Mouse (Mus musculus) stomach, embryonic 15.5 days (tissue): Measurements from ENCODE around the gene Lpin3. TPM values are rescaled to one million over a fixed set of nuclear protein-coding genes. Genes with fewer than 3 reads are reported as not detected.

ENCODE experiments used
- ATAC-seq: fragments of 200-750 bp; cut with Nextera tagmentation; 2 replicates; pipeline ENCODE4 v1.8.0; 2017; ENCODE audit warnings: low read depth, moderate number of reproducible peaks, moderate TSS enrichment; ENCODE audit not compliant: insufficient read depth, low FRiP score
- H3K27ac ChIP-seq: fragments of 300-500 bp; sonication (generic); 2 replicates; pipeline ENCODE4 v1.5.1; 2015; ENCODE audit warnings: mild to moderate bottlenecking, inconsistent platforms
- H3K27me3 ChIP-seq: fragments of 300-500 bp; sonication (generic); replicated peaks from 2 replicates; pipeline ENCODE4 v1.6.1; 2015; ENCODE audit warnings: inconsistent platforms
- H3K36me3 ChIP-seq: fragments of 300-500 bp; sonication (generic); 2 replicates; pipeline ENCODE4 v1.6.1; 2015; ENCODE audit warnings: inconsistent platforms
- H3K4me1 ChIP-seq: fragments of 300-500 bp; sonication (generic); 2 replicates; pipeline ENCODE4 v1.6.1; 2015; ENCODE audit warnings: inconsistent platforms
- H3K4me2 ChIP-seq: fragments of 300-500 bp; sonication (generic); 2 replicates; pipeline ENCODE4 v1.6.1; 2015; ENCODE audit warnings: mild to moderate bottlenecking, inconsistent platforms
- H3K4me3 ChIP-seq: fragments of 300-500 bp; sonication (generic); replicated peaks from 2 replicates; pipeline ENCODE4 v1.5.1; 2015; ENCODE audit warnings: inconsistent platforms
- H3K9ac ChIP-seq: fragments of 300-500 bp; sonication (generic); 2 replicates; pipeline ENCODE4 v1.6.1; 2015; ENCODE audit warnings: inconsistent platforms
- H3K9me3 ChIP-seq: fragments of 300-500 bp; sonication (generic); 2 replicates; pipeline ENCODE4 v1.6.1; 2016; ENCODE audit warnings: inconsistent platforms
- WGBS: fragments of 180-500 bp; shearing (Covaris S2); methylation state at CpG from one replicate; pipeline ENCODE4 v1.1.7; 2015; 5-methylcytosine and 5-hydroxymethylcytosine counted together
- polyA plus RNA-seq: library from polyadenylated mRNA; unstranded; fragments of >200 nt; fragmentation: Nextera tagmentation; extraction: Ambion mirVana; gene quantifications from 2 replicates; pipeline ENCODE4 v1.2.1, GENCODE M21; 2015

Gene Lpin3
- polyA plus RNA-seq, 1 experiment from 2014 or later = 8.2 TPM

DNA sequence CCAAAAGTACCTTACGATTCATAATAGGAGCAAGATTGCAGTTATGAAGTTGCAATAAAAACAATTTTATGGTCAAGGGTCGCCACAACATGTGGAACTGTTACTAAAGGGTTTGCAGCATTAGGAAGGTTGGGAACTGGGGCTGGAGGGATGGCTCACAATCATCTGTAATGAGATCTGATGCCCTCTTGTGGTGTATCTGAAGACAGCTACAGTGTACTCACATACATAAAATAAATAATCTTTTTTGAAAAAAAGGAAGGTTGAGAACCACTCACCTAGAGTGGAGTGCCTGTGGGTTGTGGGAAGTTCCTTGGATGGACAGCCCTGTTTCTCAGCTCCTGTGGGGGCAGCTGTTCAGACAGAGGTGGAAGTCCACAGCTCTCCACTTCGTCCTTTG, 62.0 kb downstream of the Lpin3 start:
- Histone ChIP-seq H3K27me3 (no peaks in the 10 kb centered on the region), H3K4me3 (no peak overlapping the region), H3K9ac (no peak overlapping the region), H3K4me1 (peaks cover 3% of the 10 kb centered on the region; the same call in 1 of the 2 replicates), H3K9me3 (no peaks in the 10 kb centered on the region), H3K36me3 (no peaks in the 10 kb centered on the region), H3K4me2 (no peak overlapping the region), H3K27ac (no peak overlapping the region)
- ATAC-seq = no peak
- 68% methylated on average over 3 of the region's 3 CpGs for WGBS

- Histone ChIP-seq H3K36me3 (peaks cover 50% of the 10 kb centered on the region), H3K9ac (no peak overlapping the region)
Observed at GRCm38 (mm10) chr2:160951595-160951994, 71.1 kb downstream of the Lpin3 start.

DNA sequence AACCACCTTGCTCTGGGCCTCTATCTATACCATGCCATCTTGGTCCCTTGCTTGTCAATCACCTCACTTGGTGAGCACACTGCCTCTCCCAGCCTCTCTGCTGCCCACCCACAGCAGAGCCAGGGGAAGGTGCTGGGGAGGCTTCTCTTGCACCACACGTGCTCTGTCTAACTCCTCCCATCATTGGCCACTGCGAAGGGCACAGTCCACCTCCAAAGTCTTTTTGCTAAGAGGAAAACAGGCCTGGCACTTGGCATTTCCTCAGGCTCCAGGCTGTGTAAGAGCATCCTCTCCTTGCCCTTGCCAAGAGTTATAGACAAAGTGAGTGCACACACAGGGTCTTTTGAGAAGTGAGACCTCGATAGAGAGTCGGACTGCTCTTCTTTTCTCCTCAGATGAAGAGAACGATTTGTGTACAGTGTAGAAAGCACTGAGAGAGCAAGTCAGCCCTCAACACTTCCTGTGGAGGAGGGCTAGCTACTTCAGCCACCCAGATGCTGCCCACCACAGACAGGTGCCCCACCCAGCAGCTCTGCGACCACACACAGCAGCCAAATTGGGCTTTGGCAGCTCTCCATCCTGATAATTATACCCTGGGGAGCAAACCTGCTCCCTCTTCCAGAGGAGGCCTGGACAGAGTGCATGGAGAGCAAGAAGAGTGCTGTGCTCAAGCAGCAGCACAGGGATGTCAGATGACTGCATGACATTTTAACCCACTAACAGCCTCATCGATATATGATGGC, 72.8 kb downstream of the Lpin3 start:
- H3K36me3 ChIP-seq = peaks cover 50% of the 10 kb centered on the region
- no peak overlapping the region for H3K4me3 ChIP-seq
- H3K27ac ChIP-seq = no peak overlapping the region
- no peak overlapping the region for H3K4me2 ChIP-seq
- no peaks in the 10 kb centered on the region for H3K9me3 ChIP-seq
- H3K4me1 ChIP-seq = no peaks in the 10 kb centered on the region
- ATAC-seq = peak; percentile 35; the same call in 1 of the 2 replicates
- H3K27me3 ChIP-seq = no peaks in the 10 kb centered on the region
- H3K9ac ChIP-seq = no peak overlapping the region
- WGBS = 75% methylated on average over 7 of the region's 7 CpGs

More at GRCm38 (mm10) chr2:160951595-160951994, 71.1 kb downstream of the Lpin3 start:
- no peaks in the 10 kb centered on the region for H3K9me3 ChIP-seq
- no peaks in the 10 kb centered on the region for H3K4me1 ChIP-seq
- no peak overlapping the region for H3K4me2 ChIP-seq
- H3K27me3 ChIP-seq = no peaks in the 10 kb centered on the region
- 77% methylated on average over 4 of the region's 4 CpGs for WGBS
- no peak overlapping the region for H3K27ac ChIP-seq
- H3K4me3 ChIP-seq = no peak overlapping the region
- no peak for ATAC-seq

DNA sequence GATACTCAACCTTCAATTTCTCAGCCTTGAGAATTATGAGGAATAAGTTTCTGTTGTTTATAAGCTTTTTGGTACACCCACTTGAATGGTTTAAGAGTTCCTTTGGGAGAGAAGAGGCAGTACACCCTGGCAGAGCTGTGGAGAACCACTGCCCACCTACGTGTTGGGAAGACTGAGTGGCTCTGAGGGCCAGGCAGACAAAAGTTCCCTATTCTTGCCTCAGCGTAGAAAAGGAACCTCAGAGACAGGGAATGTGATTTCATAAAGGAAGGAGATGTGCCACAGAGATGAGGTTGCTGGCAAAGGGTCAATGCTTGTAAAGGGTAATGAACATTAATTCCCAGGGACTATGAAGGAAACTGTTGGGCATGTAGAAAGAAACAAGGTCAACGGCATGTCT, 74.1 kb downstream of the Lpin3 start:
- Histone ChIP-seq H3K9me3 (no peaks in the 10 kb centered on the region), H3K4me2 (no peak overlapping the region), H3K9ac (no peak overlapping the region), H3K4me1 (no peaks in the 10 kb centered on the region), H3K4me3 (no peak overlapping the region), H3K27me3 (no peaks in the 10 kb centered on the region), H3K27ac (no peak overlapping the region), H3K36me3 (peaks cover 47% of the 10 kb centered on the region)
- WGBS = 87% methylated on average over 3 of the region's 3 CpGs
- ATAC-seq = no peak

GRCm38 (mm10) chr2:160955331-160955730, 74.9 kb downstream of the Lpin3 start:
- 72% methylated on average over 7 of the region's 7 CpGs for WGBS

More at GRCm38 (mm10) chr2:160955331-160955730, 74.9 kb downstream of the Lpin3 start:
- H3K9me3 ChIP-seq = no peaks in the 10 kb centered on the region
- peaks cover 47% of the 10 kb centered on the region for H3K36me3 ChIP-seq
- no peak overlapping the region for H3K4me3 ChIP-seq
- H3K4me1 ChIP-seq = no peaks in the 10 kb centered on the region
- H3K27me3 ChIP-seq = no peaks in the 10 kb centered on the region
- no peak overlapping the region for H3K9ac ChIP-seq
- H3K27ac ChIP-seq = no peak overlapping the region
- no peak overlapping the region for H3K4me2 ChIP-seq
- no peak for ATAC-seq

Other genes with a start within 250 kb of the Lpin3 start
- 69.2 and 76.9 TPM in 2 replicates for gene Top1, start 234.8 kb upstream of the Lpin3 start, polyA plus RNA-seq
- gene Plcg1, start 149.4 kb upstream of the Lpin3 start, polyA plus RNA-seq = 30.3 and 37.3 TPM in 2 replicates
- 8.9 and 10.8 TPM in 2 replicates for gene Zhx3, start 7.7 kb upstream of the Lpin3 start, polyA plus RNA-seq
- 28.0 and 34.6 TPM in 2 replicates for gene Emilin3, start 31.7 kb downstream of the Lpin3 start, polyA plus RNA-seq
- gene Chd6, start 228.4 kb downstream of the Lpin3 start, polyA plus RNA-seq = 25.7 and 29.0 TPM in 2 replicates